Mouse (Mus musculus) lung, adult 18-20 months (tissue): ENCODE measurements around the gene Folr2.

Experiments
- DNase-seq, 2 experiments: peaks; one replicate each; pipeline ENCODE4 v3.0.0; 2022; ENCODE audit warnings: mixed read lengths in 2 of 2

Gene Folr2

GRCm38 (mm10) chr7:101857094-101857493, at the start of gene Folr2:
Folr2 (minus strand) TSS chr7:101857194.
- no peak for DNase-seq

- DNase-seq = no peak
These were observed 49.7 kb upstream of the Folr2 start for GRCm38 (mm10) chr7:101906696-101907095.

DNA sequence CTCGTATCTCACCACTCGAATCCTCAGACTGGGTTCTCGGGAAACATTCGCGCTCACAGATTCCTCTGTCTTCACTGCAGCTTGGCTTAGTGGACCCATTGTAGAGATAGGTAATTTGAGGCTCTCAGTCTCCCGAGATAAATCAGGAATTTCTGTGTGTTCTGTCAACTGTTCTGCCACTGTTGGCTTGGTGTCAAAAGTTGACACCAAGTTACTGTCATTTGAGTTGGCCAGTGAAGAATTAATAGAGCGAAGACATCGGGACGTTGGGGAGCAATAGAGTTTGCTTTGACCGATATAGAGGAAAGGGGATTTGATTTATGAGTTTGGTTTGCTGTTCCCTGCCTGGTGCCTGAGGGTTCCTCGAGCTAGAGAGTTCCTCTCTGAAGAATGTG, 49.3 kb upstream of the Folr2 start, which contains the start of gene Tomt:
Tomt (minus strand) TSS at position 73 of the 395 bp plus-strand sequence.
- DNase-seq = no peak

DNA sequence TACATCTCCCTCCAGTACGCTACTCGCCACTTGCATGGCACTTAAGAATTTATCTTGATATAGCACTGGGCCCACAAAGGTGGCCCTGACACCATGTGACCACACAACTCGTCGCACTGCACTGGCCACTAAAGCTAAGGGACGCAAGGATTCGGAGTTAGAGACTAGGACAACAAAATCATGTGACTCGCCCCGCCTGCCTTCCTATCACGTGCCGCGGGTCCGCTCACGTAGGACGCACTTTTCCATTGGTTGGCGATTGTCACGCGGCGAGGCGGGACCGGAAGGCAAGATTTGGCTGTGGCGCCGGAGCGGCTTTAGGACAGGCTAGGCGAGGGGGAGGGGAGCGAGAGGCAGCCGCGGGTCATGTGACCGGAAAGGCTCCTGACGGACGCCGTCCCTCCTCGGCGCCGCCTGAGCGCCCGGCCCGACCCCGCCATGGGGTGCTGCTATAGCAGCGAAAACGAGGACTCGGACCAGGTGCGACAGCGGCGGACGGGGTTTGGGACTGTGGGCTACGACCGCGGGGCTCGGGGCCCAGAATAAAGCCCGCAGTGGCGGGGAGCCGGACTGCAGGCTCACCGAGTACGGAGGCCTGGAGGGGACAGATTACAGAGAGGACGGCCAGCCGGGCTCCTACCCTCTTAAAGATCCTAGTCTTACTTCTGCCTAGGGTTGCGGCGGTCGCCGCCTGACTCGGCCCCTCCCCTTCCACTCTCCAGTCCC, 48.7 kb upstream of the Folr2 start, which contains the start of gene Lamtor1:
Lamtor1 (plus strand) TSS at position 344 of the 726 bp plus-strand sequence.
- DNase-seq = peak; percentile 100

GRCm38 (mm10) chr7:101902846-101903245, 45.9 kb upstream of the Folr2 start:
- DNase-seq = no peak

- DNase-seq = no peak
These were observed 45.0 kb upstream of the Folr2 start for GRCm38 (mm10) chr7:101901969-101902368.

DNA sequence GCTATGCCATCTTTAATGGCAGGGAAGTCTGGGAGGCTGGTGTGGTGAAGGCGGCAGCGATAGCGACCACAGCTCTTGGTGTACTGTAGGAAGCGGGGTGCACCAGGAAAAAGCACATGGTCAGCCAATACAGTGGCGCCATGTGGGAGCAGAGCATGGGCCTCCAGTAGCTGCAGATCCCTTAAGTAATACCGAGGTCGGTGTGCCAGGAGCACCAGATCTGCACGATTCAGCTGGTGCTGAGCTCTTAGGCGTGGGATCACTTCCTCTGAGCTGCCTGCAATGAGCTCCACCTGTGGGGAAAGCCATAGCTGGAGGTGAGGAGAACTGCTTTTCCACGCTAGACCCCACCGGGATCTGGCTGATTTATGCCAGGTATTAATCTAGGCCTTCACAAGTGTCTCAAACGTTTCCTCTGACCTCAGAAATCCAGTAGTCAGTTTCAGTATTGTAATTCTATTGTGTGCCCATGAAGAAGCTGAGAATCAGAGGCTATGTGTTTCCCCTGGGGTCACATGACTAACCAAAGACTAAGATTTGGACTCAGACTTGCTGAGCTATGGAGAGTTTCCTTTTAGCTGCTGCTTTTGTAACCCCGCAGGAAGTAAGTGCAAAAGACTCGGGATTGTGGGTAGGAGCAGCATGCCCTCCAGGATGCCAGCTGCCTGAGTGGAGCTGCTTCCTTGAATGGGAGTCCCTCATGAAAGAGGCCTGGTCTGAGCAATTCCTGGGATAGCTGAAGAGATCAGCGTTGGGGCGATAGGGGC, 43.5 kb upstream of the Folr2 start:
- DNase-seq = no peak

DNA sequence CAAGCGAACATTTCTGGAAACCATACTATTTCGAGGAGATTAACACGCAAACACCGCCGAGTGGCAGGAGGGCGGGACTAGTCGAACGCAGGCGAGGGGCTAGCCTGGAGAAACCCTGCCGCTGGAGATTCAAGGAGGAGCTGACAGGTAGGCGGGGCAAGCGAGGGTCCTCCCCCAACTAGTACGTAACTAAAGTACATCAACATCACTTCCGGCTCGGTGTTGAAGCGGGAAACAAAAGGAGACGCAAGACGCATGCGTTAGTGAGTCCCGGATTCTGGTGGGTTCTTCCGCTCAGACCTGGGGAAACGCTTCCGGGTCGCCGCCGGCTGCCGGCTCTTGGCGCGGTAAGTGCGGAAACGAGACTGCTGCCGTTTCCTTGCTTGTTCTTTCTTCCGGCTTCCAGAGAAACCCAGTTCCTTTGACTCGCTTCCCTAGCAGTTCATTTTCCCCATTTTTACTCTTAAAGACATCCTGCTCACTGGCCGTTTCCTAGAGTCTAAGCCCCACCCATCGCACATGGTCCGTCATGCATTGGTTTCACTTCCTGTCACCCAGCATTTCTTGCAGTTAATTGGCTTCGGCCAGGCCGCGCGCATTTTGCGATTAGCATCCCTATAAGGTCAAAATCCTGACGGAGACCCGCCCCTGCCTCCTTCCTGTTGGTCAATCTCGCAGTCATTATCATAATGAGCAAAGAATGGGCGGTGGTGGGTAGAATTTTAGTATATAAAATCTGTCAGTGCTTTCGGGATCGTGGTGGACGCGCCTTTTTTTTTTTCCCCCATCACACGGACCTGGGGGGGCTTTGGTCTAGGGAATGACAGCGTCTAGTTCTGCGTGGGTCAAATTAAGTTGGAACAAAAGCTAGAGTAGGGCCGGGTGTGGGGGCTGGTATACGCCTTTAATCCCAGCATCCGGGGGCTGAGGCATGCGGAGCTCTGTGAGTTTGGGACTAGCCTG, 39.4 kb upstream of the Folr2 start:
- DNase-seq = peak; percentile 98 to 99

- no peak for DNase-seq
These were observed 38.7 kb upstream of the Folr2 start for GRCm38 (mm10) chr7:101895695-101896094.

GRCm38 (mm10) chr7:101888460-101888859, 31.5 kb upstream of the Folr2 start:
- no peak for DNase-seq

DNA sequence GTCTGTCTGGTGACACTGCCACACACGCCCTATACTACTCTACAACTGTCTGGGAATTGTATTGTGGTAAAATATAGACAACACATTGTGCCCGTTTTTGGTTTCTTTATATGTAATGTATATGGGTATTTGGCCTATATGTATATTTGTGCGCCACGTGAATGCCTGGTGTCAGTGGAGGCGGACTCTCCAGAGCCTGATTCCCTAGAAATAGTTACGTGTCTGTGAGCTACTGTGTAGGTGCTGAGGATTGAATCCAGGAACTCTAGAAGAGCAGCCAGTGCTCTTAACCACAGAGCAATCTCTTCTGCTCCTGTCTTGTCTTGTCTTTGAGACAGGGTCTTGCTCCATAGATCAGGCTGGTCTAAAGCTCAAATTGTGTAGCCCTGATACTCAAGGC, 29.3 kb upstream of the Folr2 start:
- no peak for DNase-seq

DNA sequence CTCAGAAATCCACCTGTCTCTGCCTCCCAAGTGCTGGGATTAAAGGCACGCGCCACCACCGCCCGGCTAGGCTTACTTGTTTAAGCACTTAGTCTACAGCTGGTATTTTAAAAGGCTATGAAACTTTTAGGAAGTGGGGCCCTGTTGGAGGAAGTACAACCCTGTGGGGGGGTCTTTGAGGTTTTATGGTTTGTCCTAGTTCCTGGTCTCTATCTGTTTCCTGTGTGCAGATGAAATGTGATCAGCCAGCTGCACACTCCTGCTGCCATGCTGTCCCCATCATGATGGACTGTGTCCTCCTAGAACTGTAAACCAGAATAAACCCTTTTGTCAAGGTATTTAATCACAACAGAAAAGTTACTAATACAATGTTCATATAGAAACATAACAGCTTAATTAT, 27.2 kb upstream of the Folr2 start:
- no peak for DNase-seq

GRCm38 (mm10) chr7:101882413-101883154, 25.6 kb upstream of the Folr2 start:
- no peak for DNase-seq

DNA sequence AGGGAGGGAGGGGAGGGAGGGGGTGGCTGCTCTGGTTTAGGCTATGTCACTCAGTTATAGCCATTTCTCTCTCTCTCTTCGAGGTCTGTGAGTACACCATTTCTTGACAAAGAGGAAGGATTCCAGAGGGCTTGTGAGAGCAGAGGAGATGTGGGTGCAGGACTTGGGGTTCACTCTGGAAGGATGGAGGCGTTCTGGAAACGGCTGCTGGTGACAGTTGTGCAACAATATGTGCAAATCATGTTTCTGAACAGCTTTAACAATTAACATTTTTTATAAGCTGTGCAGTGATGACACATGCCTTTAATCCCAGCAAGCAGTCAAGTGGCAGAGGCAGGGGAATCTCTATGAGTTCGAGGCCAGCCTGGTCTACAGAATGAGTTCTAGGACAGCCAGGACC, 23.9 kb upstream of the Folr2 start:
- DNase-seq = no peak

DNA sequence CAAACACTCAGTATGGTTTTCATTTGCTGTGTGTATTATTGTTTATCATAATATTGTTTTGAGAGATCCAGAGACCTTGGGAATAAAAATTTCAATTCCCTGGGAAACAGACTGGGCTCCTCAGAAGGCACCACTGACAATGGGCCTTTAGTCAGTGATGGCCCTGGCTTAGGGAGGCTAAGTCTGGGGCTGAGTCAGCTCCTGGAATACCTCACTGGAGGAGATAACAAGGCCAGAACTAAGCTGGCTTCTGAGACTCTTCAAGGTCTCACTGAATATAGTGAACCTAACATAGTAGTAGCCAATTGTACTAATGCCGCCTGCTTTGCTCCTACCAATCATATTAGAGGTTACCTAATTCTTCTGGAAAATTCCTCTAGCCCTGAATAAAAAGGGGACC, 19.0 kb upstream of the Folr2 start:
- DNase-seq = no peak

GRCm38 (mm10) chr7:101871296-101871695, 14.3 kb upstream of the Folr2 start:
- no peak for DNase-seq

- DNase-seq = no peak
These were observed 13.6 kb upstream of the Folr2 start, which contains the start of gene Folr1 for GRCm38 (mm10) chr7:101870629-101871028. Folr1 (minus strand) TSS chr7:101870788.

- DNase-seq = no peak
These were observed 12.1 kb upstream of the Folr2 start for GRCm38 (mm10) chr7:101869163-101869500.

DNA sequence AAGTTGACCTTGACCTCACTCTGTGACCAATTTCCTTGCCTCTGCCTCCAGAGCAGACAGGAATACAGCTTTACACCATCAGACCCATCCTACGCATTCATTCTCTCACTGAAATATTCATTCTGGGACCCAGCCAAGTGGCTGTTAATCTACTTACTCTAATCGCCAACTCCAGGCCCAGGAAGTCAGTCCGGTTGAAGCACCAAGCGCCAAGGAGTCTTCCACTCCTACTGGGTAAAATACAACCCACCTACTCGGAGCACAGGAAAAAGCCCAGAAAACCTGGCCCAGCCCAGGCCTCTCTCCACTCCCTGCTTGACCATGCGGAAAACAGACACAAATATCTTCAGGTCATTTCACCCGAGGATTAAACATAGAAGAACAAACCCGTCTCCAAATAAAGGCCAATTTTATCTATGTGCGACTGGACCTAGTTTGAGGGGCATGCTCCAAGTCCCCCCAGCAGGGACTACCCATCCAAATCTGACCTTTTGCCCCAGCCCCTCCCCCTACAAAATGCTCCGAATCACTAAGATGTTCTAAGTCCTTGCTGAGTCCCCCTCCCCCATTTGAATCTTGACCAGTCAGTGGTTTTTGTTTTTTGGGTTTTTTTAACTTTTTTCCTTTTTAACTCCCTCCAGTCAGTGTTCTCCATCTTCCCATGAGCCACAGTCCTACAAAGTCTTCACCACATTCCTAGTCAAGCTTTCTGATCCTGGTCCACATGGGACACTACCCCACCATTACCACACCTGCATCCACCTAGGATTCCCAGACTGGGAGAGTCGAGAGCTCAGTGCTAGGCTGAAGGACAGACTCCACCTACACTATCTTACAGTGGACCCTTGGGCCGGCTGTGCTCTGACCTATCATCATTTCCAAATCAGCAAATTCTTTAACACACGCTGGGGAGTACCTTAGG, 11.5 kb upstream of the Folr2 start:
- no peak for DNase-seq

DNA sequence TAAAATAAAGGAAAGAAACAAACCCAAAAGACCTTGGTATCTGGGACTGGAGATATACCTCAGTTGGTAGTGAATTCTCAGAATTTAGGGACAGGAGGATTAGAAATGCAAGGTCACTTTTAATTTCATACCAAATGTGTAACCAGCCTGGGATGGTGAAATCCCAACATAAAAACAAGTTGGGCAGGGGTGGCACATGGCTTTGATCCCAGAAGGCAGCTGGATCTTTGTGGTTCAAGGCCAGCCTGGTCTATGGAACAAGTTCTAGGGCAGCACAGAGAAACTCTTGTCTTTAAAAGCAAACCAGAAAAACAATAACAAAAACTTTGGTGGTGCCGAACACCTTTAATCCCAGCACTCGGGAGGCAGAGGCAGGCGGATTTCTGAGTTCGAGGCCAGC, 10.5 kb upstream of the Folr2 start:
- no peak for DNase-seq
